Mouse (Mus musculus) midbrain, embryonic 15.5 days (tissue): ENCODE data around the gene Zbtb25. TPM values are rescaled to one million over a fixed set of nuclear protein-coding genes. Genes with fewer than 3 reads are reported as not detected.

Experiments used
- ATAC-seq: fragments of 200-750 bp; cut with Nextera tagmentation; replicated peaks from 2 replicates; pipeline ENCODE4 v1.8.0; 2017; ENCODE audit warnings: moderate TSS enrichment
- H3K27ac ChIP-seq: fragments of 300-500 bp; sonication (generic); 2 replicates; pipeline ENCODE4 v1.5.1; 2015; ENCODE audit warnings: mild to moderate bottlenecking, inconsistent platforms
- H3K27me3 ChIP-seq: fragments of 300-500 bp; sonication (generic); replicated peaks from 2 replicates; pipeline ENCODE4 v1.6.1; 2015; ENCODE audit warnings: inconsistent platforms
- H3K36me3 ChIP-seq: fragments of 300-500 bp; sonication (generic); replicated peaks from 2 replicates; pipeline ENCODE4 v1.6.1; 2015; ENCODE audit warnings: inconsistent platforms
- H3K4me1 ChIP-seq: fragments of 300-500 bp; sonication (generic); 2 replicates; pipeline ENCODE4 v1.6.1; 2015; ENCODE audit warnings: inconsistent platforms
- H3K4me2 ChIP-seq: fragments of 300-500 bp; sonication (generic); 2 replicates; pipeline ENCODE4 v1.6.1; 2015; ENCODE audit warnings: inconsistent platforms, mild to moderate bottlenecking, moderate library complexity
- H3K4me3 ChIP-seq: fragments of 300-500 bp; sonication (generic); 2 replicates; pipeline ENCODE4 v1.5.1; 2015; ENCODE audit warnings: mild to moderate bottlenecking, inconsistent platforms
- H3K9ac ChIP-seq: fragments of 300-500 bp; sonication (generic); 2 replicates; pipeline ENCODE4 v1.6.1; 2015; ENCODE audit warnings: mild to moderate bottlenecking, inconsistent platforms
- H3K9me3 ChIP-seq: fragments of 300-500 bp; sonication (generic); 2 replicates; pipeline ENCODE4 v1.6.1; 2016; ENCODE audit warnings: inconsistent platforms
- WGBS: fragments of 180-500 bp; shearing (Covaris S2); methylation state at CpG from one replicate; pipeline ENCODE4 v1.1.7; 2015; ENCODE audit warnings: mixed read lengths; 5-methylcytosine and 5-hydroxymethylcytosine counted together
- polyA plus RNA-seq: library from polyadenylated mRNA; unstranded; fragments of >200 nt; fragmentation: Nextera tagmentation; extraction: Ambion mirVana; gene quantifications from 2 replicates; pipeline ENCODE4 v1.2.1, GENCODE M21; 2015

The Zbtb25 gene
- polyA plus RNA-seq, 1 experiment from 2014 or later: 15.1 TPM

DNA sequence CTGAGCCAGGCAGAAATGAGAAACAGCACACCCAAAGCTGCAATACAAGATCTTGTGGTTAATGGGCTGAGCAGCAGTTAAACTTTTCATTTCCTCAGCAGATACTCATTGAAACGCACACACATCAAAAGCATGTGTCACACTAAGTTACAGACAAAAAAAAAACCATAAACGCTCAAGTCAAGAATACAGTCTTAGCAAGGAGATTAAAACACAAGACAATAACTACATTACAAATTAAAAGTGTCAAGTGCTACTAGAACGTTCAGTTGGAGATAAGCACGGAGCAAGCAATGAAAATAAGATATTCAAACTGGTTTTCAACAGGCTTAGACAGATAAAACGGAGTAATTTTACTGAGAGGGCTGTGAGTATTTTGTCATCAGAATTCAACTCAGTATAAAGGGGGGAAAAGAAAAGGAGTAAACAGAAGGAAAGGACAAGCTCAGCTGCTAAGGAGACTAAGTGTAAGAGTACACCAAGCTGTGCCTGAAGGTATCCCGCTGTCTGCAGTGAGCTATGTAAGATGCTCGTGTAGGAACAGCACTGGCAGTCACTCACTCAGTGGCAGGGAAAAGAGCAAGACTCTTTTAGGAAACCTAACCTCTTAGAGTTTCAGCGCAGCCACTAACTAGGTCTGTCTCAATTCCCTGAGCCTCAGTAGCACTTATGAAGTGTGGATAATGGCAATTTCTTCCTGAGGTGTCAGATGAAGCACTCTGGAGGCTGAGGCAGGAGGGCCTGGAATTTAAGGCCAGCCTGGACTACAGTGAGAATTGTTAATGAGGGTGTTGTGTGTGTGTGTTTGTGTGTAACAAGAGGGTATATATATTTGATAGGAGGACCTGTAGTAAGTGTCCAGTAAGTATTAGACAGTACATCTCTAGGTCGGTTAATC is 7.7 kb downstream of the Zbtb25 start:
- Histone ChIP-seq H3K27me3 (no peaks in the 10 kb centered on the region), H3K27ac (no peak overlapping the region), H3K36me3 (no peaks in the 10 kb centered on the region), H3K4me1 (no peaks in the 10 kb centered on the region), H3K9ac (no peak overlapping the region), H3K9me3 (no peaks in the 10 kb centered on the region), H3K4me3 (no peak overlapping the region), H3K4me2 (no peak overlapping the region)
- 68% methylated on average over 9 of the region's 9 CpGs for WGBS
- ATAC-seq: no peak

DNA sequence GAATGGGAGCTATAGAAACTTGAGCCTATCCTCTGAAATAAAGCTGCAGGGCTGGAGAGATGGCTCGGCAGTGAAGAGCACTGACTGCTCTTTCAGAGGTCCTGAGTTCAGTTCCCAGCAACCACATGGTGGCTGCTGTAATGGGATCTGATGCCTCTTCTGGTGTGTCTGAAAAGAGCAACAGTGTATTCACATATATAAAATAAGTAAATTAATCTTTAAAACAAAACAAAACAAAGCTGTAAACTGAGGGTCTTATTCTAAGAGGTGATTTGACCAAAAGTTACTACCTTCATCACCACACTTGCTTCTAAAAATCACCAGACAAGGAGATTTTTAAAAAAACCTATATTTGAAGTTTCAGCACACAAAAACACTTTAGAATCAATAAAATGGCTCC is 8.5 kb downstream of the Zbtb25 start:
- Histone ChIP-seq H3K9me3 (no peaks in the 10 kb centered on the region), H3K36me3 (no peaks in the 10 kb centered on the region), H3K4me1 (no peaks in the 10 kb centered on the region), H3K27me3 (no peaks in the 10 kb centered on the region), H3K9ac (no peak overlapping the region), H3K27ac (no peak overlapping the region), H3K4me2 (no peak overlapping the region), H3K4me3 (no peak overlapping the region)
- no peak for ATAC-seq
- WGBS: 36% methylated on average over 1 of the region's 1 CpGs

DNA sequence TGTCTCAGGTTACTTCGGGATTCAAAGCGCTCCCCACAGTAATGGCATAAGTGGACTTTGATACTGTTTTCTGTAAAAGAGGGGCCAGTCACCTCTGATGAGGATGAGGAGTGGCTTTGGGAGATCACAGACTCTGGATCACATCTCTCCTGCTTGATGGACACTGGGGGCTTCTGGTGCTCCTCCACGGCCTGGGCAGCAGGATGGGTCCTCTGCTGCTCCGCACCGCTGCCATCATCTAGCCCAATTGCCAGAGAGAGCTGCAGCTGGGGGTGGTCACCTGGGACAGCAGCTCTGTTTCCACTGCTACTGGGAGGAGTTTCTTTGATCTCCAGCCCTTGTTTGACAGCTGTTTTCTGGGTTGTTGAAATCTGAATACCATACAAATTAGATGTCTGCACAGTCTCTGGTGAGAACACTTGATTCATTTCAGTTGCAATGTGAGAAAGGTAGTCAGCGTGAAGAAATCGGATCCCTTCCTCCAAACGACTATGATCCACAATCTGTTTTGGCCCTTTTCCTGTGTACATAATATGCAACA is 19.7 kb downstream of the Zbtb25 start:
- H3K9ac ChIP-seq: no peak overlapping the region
- no peak overlapping the region for H3K4me3 ChIP-seq
- no peaks in the 10 kb centered on the region for H3K4me1 ChIP-seq
- H3K36me3 ChIP-seq: peaks cover 10% of the 10 kb centered on the region; the same call in 1 of the 2 replicates
- no peak for ATAC-seq
- H3K9me3 ChIP-seq: no peaks in the 10 kb centered on the region
- no peak overlapping the region for H3K27ac ChIP-seq
- H3K4me2 ChIP-seq: no peak overlapping the region
- WGBS: 80% methylated on average over 8 of the region's 8 CpGs
- no peaks in the 10 kb centered on the region for H3K27me3 ChIP-seq

DNA sequence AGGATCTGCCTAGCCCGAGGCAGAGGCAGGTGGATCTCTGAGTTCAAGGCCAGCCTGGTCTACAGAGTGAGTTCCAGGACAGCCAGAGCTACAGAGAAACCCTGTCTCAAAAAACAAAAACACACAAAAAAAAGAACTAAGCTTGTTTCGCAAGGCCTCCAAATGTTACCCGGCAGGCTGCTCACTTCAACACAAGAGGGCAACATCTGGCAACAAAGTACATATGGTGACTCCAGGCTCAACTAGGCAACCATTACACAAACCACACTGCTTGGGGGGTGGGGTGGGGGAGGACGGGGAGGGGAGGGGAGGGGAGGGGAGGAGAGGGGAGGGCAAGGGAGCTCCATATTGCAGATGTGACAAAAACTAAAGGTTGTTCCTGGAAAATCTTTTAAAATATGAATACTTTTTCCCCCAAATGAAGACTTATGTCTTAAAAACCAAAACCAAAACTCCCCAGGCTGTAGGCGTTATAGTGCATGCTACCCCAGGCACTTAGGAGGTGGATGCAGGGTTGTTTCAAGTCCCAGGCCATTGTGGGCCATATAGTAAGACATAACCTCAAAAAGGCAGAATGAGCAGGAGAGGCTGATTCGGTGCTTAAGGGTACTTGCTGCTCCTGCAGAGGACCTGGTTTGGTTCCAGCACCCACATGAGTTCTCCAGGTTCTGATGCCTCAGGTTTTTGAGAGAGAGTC is 23.5 kb downstream of the Zbtb25 start:
- Histone ChIP-seq H3K27me3 (no peaks in the 10 kb centered on the region), H3K36me3 (peaks cover 15% of the 10 kb centered on the region; the same call in 1 of the 2 replicates), H3K9me3 (no peaks in the 10 kb centered on the region), H3K4me3 (no peak overlapping the region), H3K9ac (no peak overlapping the region), H3K4me1 (no peaks in the 10 kb centered on the region), H3K4me2 (no peak overlapping the region), H3K27ac (no peak overlapping the region)
- ATAC-seq: no peak
- 93% methylated on average over 5 of the region's 6 CpGs for WGBS

DNA sequence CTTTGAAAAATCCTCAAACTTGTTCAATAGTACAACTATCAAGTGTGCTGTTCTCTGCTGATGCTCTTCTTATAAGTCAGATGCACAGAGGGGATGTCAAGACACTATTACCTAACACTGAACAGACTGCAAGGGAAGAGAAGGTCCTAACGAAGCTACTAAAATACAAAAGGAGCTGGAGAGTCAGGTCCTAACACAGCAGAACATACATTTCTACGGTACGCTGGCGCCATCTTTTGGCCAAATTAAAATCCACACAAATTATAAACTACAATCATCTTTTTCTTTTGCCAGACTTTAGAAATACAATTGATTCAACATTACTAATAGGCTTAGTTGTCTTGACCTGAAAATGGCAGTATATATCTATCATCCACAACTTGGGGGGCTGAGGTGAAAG is 28.3 kb downstream of the Zbtb25 start:
- no peak overlapping the region for H3K27ac ChIP-seq
- H3K9ac ChIP-seq: no peak overlapping the region
- no peaks in the 10 kb centered on the region for H3K9me3 ChIP-seq
- H3K4me1 ChIP-seq: no peaks in the 10 kb centered on the region
- H3K4me3 ChIP-seq: no peak overlapping the region
- no peak for ATAC-seq
- no peak overlapping the region for H3K4me2 ChIP-seq
- WGBS: 7% methylated on average over 4 of the region's 4 CpGs
- 0 out of 2 replicates have a peak, but pooled peaks cover 5% of the 10 kb centered on the region for H3K36me3 ChIP-seq
- H3K27me3 ChIP-seq: no peaks in the 10 kb centered on the region

DNA sequence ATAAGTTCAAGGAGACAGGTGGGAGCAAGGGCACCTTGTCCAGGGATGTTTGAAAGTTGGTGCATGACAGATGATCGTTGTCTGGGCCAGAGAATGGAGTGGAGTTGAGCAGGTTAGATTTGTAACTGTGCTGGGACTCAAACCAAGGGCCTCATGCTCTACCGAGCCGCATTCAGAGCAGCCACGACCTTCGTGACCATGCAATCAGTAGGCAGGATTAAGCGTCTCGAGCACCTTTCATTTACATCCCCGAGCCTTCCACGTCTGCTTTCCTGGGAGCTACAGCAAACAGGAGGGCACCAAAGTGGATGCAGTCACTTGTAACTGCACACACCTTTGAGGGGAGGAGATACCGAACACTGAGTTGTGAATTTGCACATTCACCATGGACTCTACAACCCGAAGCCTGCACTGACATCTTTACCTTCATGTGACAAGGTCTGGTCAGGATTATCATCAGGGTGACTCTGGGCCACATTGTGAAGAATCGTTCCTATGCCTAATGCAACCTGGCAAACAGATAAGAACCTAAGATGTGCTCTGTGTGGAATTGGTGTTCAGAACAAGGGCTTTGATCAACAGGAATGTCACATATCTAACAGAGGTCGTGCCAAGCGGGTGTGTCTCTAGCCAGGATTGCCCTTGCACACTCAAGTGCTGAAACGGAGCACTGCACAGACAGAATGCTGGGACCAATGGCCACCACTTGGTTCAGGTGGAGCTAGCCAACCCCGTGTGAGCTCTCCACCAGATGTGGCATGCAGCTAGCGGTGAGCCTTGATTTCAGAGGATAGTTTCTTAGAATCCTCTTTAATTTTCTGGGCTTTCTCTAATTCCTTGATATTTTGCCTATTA is 33.1 kb downstream of the Zbtb25 start:
- Histone ChIP-seq H3K4me2 (no peak overlapping the region), H3K9me3 (no peaks in the 10 kb centered on the region), H3K36me3 (no peaks in the 10 kb centered on the region), H3K27ac (no peak overlapping the region), H3K4me1 (no peaks in the 10 kb centered on the region), H3K27me3 (no peaks in the 10 kb centered on the region), H3K9ac (no peak overlapping the region), H3K4me3 (no peak overlapping the region)
- no peak for ATAC-seq
- 81% methylated on average over 17 of the region's 17 CpGs for WGBS

DNA sequence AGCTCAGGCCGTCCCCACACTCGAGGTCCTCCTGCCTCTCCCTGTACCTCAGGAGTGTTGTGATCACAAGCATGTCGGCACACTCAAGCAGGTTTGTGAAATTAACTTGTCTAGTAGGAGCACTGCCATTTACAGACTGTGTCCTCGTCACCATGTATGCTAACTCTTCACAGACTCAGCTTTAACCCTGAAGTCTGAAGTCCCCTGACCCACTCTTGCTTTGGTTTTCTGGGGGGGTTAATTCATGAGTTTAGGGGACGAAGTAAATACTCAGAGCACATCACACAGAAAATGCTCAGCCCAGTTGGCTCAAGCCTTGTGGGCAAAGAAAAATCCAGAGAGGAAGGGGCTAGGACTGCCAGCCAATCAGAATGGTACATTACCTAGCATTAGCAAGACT is 33.8 kb downstream of the Zbtb25 start:
- H3K4me2 ChIP-seq: no peak overlapping the region
- H3K4me1 ChIP-seq: no peaks in the 10 kb centered on the region
- 84% methylated on average over 5 of the region's 5 CpGs for WGBS
- no peaks in the 10 kb centered on the region for H3K27me3 ChIP-seq
- H3K36me3 ChIP-seq: no peaks in the 10 kb centered on the region
- H3K9me3 ChIP-seq: no peaks in the 10 kb centered on the region
- no peak for ATAC-seq
- H3K9ac ChIP-seq: no peak overlapping the region
- H3K4me3 ChIP-seq: no peak overlapping the region
- no peak overlapping the region for H3K27ac ChIP-seq

DNA sequence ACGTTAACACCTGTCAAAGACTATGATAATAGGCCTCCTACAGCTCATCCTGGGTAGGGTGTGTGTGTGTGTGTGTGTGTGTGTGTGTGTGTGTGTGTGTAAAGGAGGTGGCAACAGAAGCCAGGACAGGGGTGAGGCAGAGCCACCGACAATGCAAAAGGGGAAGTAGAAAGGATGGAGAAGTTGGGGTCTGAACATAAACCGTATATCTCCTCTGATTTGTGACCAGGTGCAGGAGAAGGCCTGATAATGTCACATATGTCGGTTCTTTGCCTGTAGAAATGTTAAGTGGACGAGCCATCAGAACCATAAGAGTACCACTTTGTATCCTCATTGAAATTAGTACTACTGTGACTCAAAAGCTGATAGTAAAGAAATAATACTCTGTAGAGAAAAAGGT is 35.7 kb downstream of the Zbtb25 start:
- WGBS: 93% methylated on average over 5 of the region's 5 CpGs
- Histone ChIP-seq H3K9me3 (no peaks in the 10 kb centered on the region), H3K4me1 (no peaks in the 10 kb centered on the region), H3K36me3 (no peaks in the 10 kb centered on the region), H3K9ac (no peak overlapping the region), H3K27ac (no peak overlapping the region), H3K27me3 (no peaks in the 10 kb centered on the region), H3K4me2 (no peak overlapping the region), H3K4me3 (no peak overlapping the region)
- no peak for ATAC-seq

DNA sequence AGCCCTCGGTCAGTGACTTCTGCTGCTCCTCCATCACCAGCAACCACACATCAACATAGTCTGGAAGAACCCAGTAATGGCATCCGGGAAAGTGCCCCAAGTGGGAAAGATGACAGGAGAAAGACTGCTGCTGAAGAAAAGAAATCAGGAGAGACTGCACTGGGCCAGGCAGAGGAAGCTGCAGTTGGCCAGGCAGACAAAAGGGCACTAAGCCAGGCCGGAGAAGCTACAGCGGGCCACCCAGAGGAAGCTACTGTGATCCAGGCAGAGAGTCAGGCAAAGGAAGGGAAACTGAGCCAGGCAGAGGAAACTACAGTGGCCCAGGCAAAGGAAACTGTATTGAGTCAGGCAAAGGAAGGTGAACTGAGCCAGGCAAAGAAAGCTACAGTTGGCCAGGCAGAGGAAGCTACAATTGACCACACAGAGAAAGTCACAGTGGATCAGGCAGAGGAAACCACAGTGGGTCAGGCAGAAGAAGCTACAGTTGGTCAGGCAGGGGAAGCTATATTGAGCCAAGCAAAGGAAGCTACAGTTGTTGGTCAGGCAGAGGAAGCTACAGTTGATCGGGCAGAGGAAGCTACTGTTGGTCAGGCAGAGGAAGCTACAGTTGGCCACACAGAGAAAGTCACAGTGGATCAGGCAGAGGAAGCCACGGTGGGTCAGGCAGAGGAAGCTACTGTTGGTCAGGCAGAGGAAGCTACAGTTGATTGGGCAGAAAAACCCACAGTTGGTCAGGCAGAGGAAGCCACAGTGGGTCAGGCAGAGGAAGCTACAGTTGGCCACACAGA is 40.6 kb downstream of the Zbtb25 start:
- ATAC-seq: no peak
- Histone ChIP-seq H3K4me3 (no peak overlapping the region), H3K36me3 (no peaks in the 10 kb centered on the region), H3K9ac (no peak overlapping the region), H3K27ac (no peak overlapping the region), H3K27me3 (no peaks in the 10 kb centered on the region), H3K9me3 (no peaks in the 10 kb centered on the region), H3K4me2 (no peak overlapping the region), H3K4me1 (peaks cover 13% of the 10 kb centered on the region)
- WGBS: 90% methylated on average over 6 of the region's 6 CpGs

DNA sequence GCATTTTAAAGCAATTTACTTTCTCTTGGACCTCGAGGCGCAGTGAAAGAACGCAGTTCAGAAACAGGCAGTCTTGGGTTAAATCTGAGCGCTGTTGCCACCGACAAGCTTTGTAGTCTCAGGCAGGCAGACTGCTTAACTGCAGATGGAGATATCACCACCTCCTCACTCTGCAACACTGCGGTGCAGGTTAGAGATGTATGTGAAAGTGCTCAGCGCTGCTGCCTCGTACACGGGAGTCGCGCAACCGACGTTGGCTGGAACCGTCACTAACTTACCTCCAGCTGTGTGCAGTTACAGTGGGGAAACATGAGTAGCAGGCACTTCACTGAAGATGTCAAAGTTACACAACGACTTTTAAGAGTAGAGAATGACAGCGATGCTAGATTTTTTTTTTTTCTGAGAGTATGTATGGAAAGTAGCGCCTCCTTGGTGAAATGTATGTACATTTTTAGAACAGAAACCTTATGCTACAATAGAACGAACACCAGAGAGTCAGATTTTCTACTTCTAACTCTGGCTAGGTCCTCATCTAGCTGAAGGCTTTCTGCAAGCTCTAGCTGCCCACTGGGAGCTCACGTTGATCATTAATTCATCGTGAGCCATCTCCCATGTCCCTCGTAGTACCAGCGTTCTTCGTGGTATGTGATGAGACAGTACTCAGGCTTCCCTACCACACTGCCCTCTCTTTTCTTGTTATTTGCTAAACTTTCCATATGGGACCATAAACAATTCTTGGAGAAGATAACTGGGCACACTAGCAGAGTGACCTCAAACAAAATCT is 42.8 kb downstream of the Zbtb25 start:
- H3K9ac ChIP-seq: no peak overlapping the region
- WGBS: 89% methylated on average over 23 of the region's 23 CpGs
- no peaks in the 10 kb centered on the region for H3K36me3 ChIP-seq
- H3K4me1 ChIP-seq: peaks cover 13% of the 10 kb centered on the region
- no peak for ATAC-seq
- no peak overlapping the region for H3K27ac ChIP-seq
- no peak overlapping the region for H3K4me2 ChIP-seq
- no peaks in the 10 kb centered on the region for H3K27me3 ChIP-seq
- H3K4me3 ChIP-seq: no peak overlapping the region
- no peaks in the 10 kb centered on the region for H3K9me3 ChIP-seq
